Mouse (Mus musculus) gastrocnemius, adult 8-10 months (tissue): ENCODE measurements around the gene Ctps2. TPM values are rescaled to one million over a fixed set of nuclear protein-coding genes. Genes with fewer than 3 reads are reported as not detected.

Experiments used
- DNase-seq, 2 experiments: peaks; one replicate each; pipeline ENCODE4 v3.0.0; 2022; ENCODE audit warnings: low spot score in 2 of 2
- microRNA-seq: library from miRNA; unstranded; fragments of <30 nt; microRNA quantifications from one replicate; pipeline ENCODE4 v1.2.0, GENCODE M21; 2022
- total RNA-seq, 4 experiments: library from RNA; stranded (reverse); gene quantifications; 2 replicates each; pipeline ENCODE4 v1.2.4; 2022

Gene Ctps2
- total RNA-seq, 4 experiments from 2014 or later, result 2.5 to 8.2 (median 5.4) TPM

GRCm38 (mm10) chrX:162976194-162976593, 75.2 kb downstream of the Ctps2 start:
- DNase-seq, result no peak

GRCm38 (mm10) chrX:162986876-162987495, 85.9 kb downstream of the Ctps2 start:
- DNase-seq, result no peak

GRCm38 (mm10) chrX:162991396-162991795, 90.4 kb downstream of the Ctps2 start:
- DNase-seq, result no peak

- no peak for DNase-seq
Measured at GRCm38 (mm10) chrX:162992121-162992520, 91.1 kb downstream of the Ctps2 start.

- no peak for DNase-seq
Measured at GRCm38 (mm10) chrX:163027864-163028263, 126.8 kb downstream of the Ctps2 start.

- no peak for DNase-seq
Measured at GRCm38 (mm10) chrX:163038767-163039166, 137.7 kb downstream of the Ctps2 start.

- no peak for DNase-seq
Measured at GRCm38 (mm10) chrX:163042771-163043170, 141.7 kb downstream of the Ctps2 start.

- no peak for DNase-seq
Measured at GRCm38 (mm10) chrX:163063936-163064335, 162.9 kb downstream of the Ctps2 start.

Small RNAs within 50 kb of the gene (microRNA-seq; reads per million reads assigned to microRNA genes)
- gene Mir3473a, result not detected

Other genes with a start within 250 kb of the Ctps2 start
- gene Rbbp7, start 140.8 kb upstream of the Ctps2 start, total RNA-seq, result 10 to 100 TPM; 83.0 to 90.3 (median 86.6) TPM
- 10 to 100 TPM in 1 of 4 experiments, 1 to 10 TPM in 3; 7.1 to 10.9 (median 7.8) TPM for gene Txlng, start 71.8 kb upstream of the Ctps2 start, total RNA-seq
- gene Syap1, start 12.8 kb upstream of the Ctps2 start, total RNA-seq, result 10 to 100 TPM; 21.8 to 30.5 (median 24.9) TPM
- gene S100g, start 63.4 kb downstream of the Ctps2 start, total RNA-seq, result under 1 TPM in 1 of 4 experiments, not detected in 3; 0.94 TPM